Mouse (Mus musculus) MEL (cell line): Measurements from ENCODE around the gene Ubac2.

Experiments used
- E2F4 ChIP-seq: IDR thresholded peaks from 2 replicates; pipeline ENCODE4 v1.6.1; 2011; ENCODE audit warnings: low read depth, low read length, improper control_type of control experiment, borderline replicate concordance
- EP300 ChIP-seq, 2 experiments: IDR thresholded peaks; 2 replicates each; pipeline ENCODE4 v1.6.1; 2011; ENCODE audit warnings: improper control_type of control experiment in 2 of 2, low read length in 2 of 2, low read depth in 1 of 2, mild to moderate bottlenecking in 1 of 2
- POLR2A ChIP-seq, 2 experiments: IDR thresholded peaks; 2 replicates each; pipeline ENCODE4 v1.6.1; 2011 to 2012; ENCODE audit warnings: low read length in 2 of 2, mild to moderate bottlenecking in 2 of 2, control low read depth in 1 of 2, improper control_type of control experiment in 1 of 2, low read depth in 1 of 2, moderate library complexity in 1 of 2; ENCODE audit not compliant: control insufficient read depth in 1 of 2, insufficient read depth in 1 of 2, poor library complexity in 1 of 2
- USF1 ChIP-seq: IDR thresholded peaks from 2 replicates; pipeline ENCODE4 v1.6.1; 2014; ENCODE audit warnings: low read depth, mild to moderate bottlenecking, inconsistent platforms, low read length, improper control_type of control experiment, moderate library complexity

GRCm38 (mm10) chr14:121987287-121987686 lies 108.9 kb downstream of the Ubac2 start:
- TF ChIP-seq POLR2A (IDR thresholded peaks at IDR 0.05; ENCODE audit: control insufficient read depth in 1 of 2, insufficient read depth in 1 of 2, low read depth in 1 of 2, low read length in 2 of 2, poor library complexity in 1 of 2) (no peak), EP300 (IDR thresholded peaks at IDR 0.05; ENCODE audit: low read depth in 1 of 2, low read length in 2 of 2) (no peak), USF1 (no peak), E2F4 (no peak)
